ENCODE assay signal across 8 mouse cellular contexts in genomic region chr2:30707099-30708000, GRCm38 (mm10).
A peak's percentile ranks its signal among the peaks of the same experiment; 100 is the strongest.
DNase-seq lines count a peak whose midpoint lies in the region; ATAC-seq and TF ChIP-seq lines count a peak whose summit lies in the region.

No protein-coding gene starts in this region.

- H3K9ac ChIP-seq in forebrain, embryonic 13.5 days: peak overlapping the region; percentile 77
- H3K9ac ChIP-seq in midbrain, embryonic 13.5 days (replicated peaks): peak overlapping the region; percentile 73

- no peaks in the 10 kb centered on the region for H3K27me3 ChIP-seq in forebrain, embryonic 13.5 days
- no peaks in the 10 kb centered on the region for H3K27me3 ChIP-seq in limb, embryonic 10.5 days (ENCODE audit: low read depth, poor library complexity, severe bottlenecking)
- H3K27me3 ChIP-seq in midbrain, embryonic 13.5 days: no peaks in the 10 kb centered on the region

- WGBS in forebrain, embryonic 13.5 days: 3% methylated on average over 44 of the region's 44 CpGs
- 2% methylated on average over 44 of the region's 44 CpGs for WGBS in limb, embryonic 10.5 days
- 2% methylated on average over 44 of the region's 44 CpGs for WGBS in midbrain, embryonic 13.5 days

- TF ChIP-seq POLR2A in bone marrow macrophage, adult 2 months (IDR thresholded peaks at IDR 0.05; ENCODE audit: borderline replicate concordance, low read depth, low read length): no peak

- H3K4me1 ChIP-seq in bone marrow macrophage, adult 2 months (ENCODE audit: control insufficient read depth, insufficient read depth, low read length): peaks cover 26% of the 10 kb centered on the region
- peaks cover 64% of the 10 kb centered on the region for H3K4me1 ChIP-seq in forebrain, embryonic 13.5 days
- H3K4me1 ChIP-seq in limb, embryonic 10.5 days: peaks cover 69% of the 10 kb centered on the region
- peaks cover 63% of the 10 kb centered on the region for H3K4me1 ChIP-seq in midbrain, embryonic 13.5 days (replicated peaks)

- peak; percentile 80 to 89 for DNase-seq in adrenal gland, adult (ENCODE audit: inconsistent age in 2 of 2, low spot score in 1 of 2)
- DNase-seq in adrenal gland, adult 8-10 months: no peak
- DNase-seq in heart, postnatal 4 days: peak; percentile 80
- DNase-seq in limb, embryonic 10.5 days (ENCODE audit: low spot score): peak; percentile 81
- peak; percentile 83 for DNase-seq in thymus, postnatal 14 days

- H3K9me3 ChIP-seq in forebrain, embryonic 13.5 days (replicated peaks): no peaks in the 10 kb centered on the region; the same call in 1 of the 2 replicates
- H3K9me3 ChIP-seq in limb, embryonic 10.5 days (replicated peaks): 0 out of 2 replicates have a peak, but pooled peaks cover 2% of the 10 kb centered on the region
- H3K9me3 ChIP-seq in midbrain, embryonic 13.5 days: no peaks in the 10 kb centered on the region

- H3K4me2 ChIP-seq in forebrain, embryonic 13.5 days: peak overlapping the region; percentile 77
- H3K4me2 ChIP-seq in midbrain, embryonic 13.5 days (replicated peaks): peak overlapping the region; percentile 58

- no peak for TF ChIP-seq CTCF in bone marrow macrophage, adult 2 months (IDR thresholded peaks at IDR 0.05; ENCODE audit: low read depth, low read length)

- peak overlapping the region; percentile 59 for H3K4me3 ChIP-seq in bone marrow macrophage, adult 2 months (ENCODE audit: insufficient read depth, low read length)
- H3K4me3 ChIP-seq in forebrain, embryonic 13.5 days: peak overlapping the region; percentile 37
- peak overlapping the region; percentile 53 for H3K4me3 ChIP-seq in limb, embryonic 10.5 days
- H3K4me3 ChIP-seq in midbrain, embryonic 13.5 days (replicated peaks): peak overlapping the region; percentile 29

- H3K27ac ChIP-seq in bone marrow macrophage, adult 2 months (ENCODE audit: insufficient read depth, low read depth, low read length): peak overlapping the region; percentile 61
- peak overlapping the region; percentile 99 for H3K27ac ChIP-seq in forebrain, embryonic 13.5 days
- peak overlapping the region; percentile 98 for H3K27ac ChIP-seq in limb, embryonic 10.5 days
- peak overlapping the region; percentile 99 for H3K27ac ChIP-seq in midbrain, embryonic 13.5 days

- ATAC-seq in forebrain, embryonic 13.5 days: no peak; the same call in none of the 2 replicates
- no peak for ATAC-seq in midbrain, embryonic 13.5 days

- no peaks in the 10 kb centered on the region for H3K36me3 ChIP-seq in forebrain, embryonic 13.5 days (ENCODE audit: poor library complexity, severe bottlenecking)
- peaks cover 4% of the 10 kb centered on the region for H3K36me3 ChIP-seq in limb, embryonic 10.5 days
- H3K36me3 ChIP-seq in midbrain, embryonic 13.5 days: no peaks in the 10 kb centered on the region
